Mouse (Mus musculus): Measurements from ENCODE around the gene Thap2. TPM values are rescaled to one million over a fixed set of nuclear protein-coding genes. Genes with fewer than 3 reads are reported as not detected.

Gene Thap2
- total RNA-seq, 2 experiments from 2014 or later = 9.7 to 10.6 TPM

GRCm38 (mm10) chr10:115356106-115356505 is 28.1 kb downstream of the Thap2 start:
- DNase-seq (ENCODE audit: low spot score in 2 of 2) = no peak

DNA sequence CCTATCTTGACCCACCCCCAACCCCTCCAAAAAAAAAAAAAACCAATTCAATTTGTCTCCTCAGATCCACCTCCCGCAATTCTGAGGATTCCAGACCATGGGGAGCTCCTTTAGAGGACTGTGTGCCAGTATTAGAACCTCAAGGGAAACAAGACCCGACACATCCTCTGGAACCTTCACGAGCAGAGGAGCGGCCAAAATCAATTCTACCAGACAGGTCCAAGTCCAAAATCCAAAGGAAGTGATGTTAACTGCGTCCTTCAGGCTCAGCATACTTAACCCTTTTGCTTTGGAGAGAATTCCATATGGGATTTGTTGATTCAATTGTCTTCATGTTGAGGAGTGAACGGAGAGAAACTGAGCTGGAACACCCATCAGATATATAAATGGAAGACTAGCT is 29.2 kb downstream of the Thap2 start:
- DNase-seq (ENCODE audit: low spot score in 2 of 2) = no peak

- no peak for DNase-seq (ENCODE audit: low spot score in 2 of 2)
Measured at GRCm38 (mm10) chr10:115354553-115354952, 29.7 kb downstream of the Thap2 start.

DNA sequence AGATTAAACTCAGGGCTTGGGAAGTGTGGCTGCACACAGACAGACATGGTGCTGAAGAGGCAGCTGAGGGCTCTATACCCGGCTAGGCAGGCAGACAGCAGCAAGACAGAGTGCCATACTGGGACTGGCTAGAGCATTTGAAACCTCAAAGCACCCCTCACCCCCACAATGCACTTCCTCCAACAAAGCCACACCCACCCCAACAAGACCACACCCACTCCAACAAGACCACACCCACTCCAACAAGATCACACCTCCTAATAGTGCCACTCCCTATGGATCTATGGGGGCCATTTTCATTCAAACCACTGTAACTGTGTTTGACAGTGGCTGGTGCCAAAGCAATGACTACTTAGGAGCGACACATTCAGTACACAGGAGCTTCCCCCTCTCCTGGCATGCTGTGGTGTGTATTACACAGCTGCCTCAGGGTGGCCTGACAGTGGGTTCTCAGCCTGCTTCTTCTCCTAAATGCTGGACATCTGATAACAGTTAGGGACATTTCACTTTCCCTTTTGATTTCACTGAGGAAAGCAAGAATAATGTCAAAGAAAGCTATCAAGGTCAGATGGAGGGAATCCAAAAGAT is 33.3 kb downstream of the Thap2 start:
- DNase-seq (ENCODE audit: low spot score in 2 of 2) = no peak

GRCm38 (mm10) chr10:115349509-115349908 is 34.7 kb downstream of the Thap2 start:
- no peak for DNase-seq (ENCODE audit: low spot score in 2 of 2)

- DNase-seq (ENCODE audit: low spot score in 2 of 2) = no peak
Measured at GRCm38 (mm10) chr10:115349029-115349428, 35.2 kb downstream of the Thap2 start.

DNA sequence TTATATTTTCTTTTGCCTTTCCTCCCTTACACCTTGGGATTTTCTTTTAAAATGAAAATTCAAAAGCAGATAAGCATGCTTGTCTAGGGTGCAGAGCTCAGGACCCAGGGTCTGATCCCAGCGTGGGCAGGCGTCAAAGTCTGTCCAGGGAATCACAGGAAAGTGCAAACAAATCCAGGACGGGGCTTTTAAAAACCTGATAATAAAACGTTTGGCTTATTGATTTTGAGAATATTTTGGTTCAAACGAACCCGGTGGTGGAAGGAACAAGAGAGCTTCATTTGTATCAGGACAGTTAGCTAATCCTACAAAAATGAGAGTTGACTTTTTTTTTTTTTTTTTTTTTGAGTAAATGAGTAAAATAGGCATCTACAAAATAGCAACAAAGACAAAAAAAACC is 36.1 kb downstream of the Thap2 start:
- DNase-seq (ENCODE audit: low spot score in 2 of 2) = no peak

DNA sequence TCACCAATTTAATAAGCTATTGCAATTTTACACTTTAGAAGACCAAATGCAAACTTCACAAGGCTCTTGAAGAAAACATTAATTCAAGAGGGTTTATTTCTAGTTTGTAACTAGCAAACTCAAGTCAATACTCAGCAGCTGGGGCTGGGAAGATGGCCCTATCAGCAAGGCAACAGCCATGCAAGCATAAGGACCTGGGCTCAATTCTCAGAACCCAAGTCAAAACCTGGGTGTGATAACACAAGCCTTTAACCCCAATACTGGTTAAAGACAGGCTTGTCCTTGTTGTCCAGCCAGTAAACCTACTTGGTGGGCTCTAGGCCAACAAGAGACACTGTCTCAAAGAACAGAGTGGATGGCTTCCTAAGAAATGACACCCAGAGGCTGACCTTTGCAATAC is 37.8 kb downstream of the Thap2 start:
- DNase-seq (ENCODE audit: low spot score in 2 of 2) = no peak

DNA sequence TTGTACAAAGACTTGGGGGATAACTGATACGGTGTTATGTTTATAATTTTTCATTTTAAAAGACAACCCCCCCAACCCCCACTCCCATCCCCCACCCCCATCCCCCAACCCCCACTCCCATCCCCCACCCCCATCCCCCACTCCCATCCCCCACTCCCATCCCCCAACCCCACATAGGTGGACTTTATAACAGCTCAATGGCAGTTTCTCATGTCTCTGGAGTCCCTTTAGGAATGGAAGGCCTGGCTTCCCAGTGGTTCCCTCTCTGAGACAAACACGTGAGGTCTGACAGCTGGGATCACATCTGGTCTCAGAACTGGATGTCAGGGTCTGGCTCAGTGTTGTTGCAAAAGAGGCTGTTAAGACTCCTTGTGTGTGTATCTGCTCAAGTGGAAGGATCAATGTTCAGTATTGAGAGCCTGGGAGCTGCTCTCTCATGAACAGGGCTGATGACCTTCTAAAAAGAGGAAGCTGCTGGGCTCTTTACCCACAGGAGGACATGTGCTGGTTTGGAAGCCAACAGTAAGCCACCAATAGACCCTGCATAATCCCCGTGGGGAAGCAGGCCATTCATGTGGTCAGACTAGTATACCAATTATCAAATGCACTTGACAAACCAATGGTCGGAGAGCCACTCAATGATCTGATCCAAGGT is 41.3 kb downstream of the Thap2 start:
- no peak for DNase-seq (ENCODE audit: low spot score in 2 of 2)

DNA sequence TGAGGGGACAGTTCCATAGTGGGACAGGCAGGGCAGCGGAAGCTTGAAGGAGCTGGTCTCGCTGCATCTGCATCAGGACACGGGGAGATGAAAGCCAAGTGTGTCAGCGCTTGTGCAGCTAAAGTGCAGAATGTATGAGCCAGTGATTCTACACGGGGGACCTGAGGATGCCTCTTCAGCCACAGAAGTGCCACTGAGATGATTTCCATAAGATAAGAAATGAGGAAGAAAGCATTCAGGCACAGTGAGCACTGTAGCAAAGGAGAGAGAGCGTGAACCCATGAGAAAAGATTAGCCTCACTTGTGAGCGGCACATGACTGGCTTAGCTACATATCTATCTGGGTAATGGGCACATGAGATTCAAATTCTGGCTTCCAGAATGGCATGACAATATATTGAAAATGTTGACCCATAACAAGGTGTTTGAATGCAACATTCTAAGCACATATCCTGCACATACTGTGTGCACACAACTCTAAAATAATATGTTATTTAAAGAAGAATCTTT is 44.4 kb downstream of the Thap2 start:
- DNase-seq (ENCODE audit: low spot score in 2 of 2) = no peak

DNA sequence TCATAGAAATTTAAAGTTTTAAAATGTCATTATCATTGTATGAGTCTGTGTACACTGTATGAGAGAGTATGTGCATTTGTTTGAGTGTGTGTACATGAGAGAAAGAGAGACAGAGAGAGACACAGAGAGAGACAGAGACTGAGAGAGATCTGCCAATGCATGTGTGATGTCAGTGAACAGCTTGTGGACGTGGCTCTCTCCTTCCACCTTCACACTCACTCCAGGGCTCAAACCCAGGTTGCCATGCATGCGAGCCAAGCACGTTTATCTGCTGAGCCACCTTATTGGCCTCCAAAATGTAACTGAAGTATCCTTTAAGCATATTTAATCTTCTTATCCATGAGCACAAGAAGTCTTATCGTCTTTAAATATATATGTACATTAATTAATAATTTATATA is 47.3 kb downstream of the Thap2 start:
- no peak for DNase-seq (ENCODE audit: low spot score in 2 of 2)

GRCm38 (mm10) chr10:115333528-115333927 is 50.7 kb downstream of the Thap2 start:
- no peak for DNase-seq (ENCODE audit: low spot score in 2 of 2)

GRCm38 (mm10) chr10:115332997-115333396 is 51.2 kb downstream of the Thap2 start:
- DNase-seq (ENCODE audit: low spot score in 2 of 2) = no peak

- no peak for DNase-seq (ENCODE audit: low spot score in 2 of 2)
Measured at GRCm38 (mm10) chr10:115332420-115332952, 51.8 kb downstream of the Thap2 start.

GRCm38 (mm10) chr10:115329010-115329530 is 55.2 kb downstream of the Thap2 start:
- DNase-seq (ENCODE audit: low spot score in 2 of 2) = no peak

DNA sequence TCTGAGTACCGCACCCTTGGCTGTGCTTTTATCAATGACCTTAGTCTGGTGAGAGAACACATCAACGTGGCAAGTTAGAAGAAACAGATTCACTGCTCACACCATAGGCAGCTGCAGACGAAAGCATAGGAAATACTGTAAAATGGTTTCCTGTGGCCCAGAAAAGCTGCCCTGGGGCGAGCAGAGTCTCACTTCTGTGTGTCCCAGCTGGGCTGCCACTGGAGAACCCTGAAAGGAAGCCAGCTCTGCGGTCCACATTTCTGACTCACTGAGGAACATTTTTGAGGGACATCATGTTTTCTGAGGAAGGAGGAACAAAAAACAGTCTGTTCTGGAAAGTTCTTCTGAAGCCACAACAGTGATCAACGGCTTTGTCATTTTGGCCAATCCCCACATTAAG is 55.7 kb downstream of the Thap2 start:
- DNase-seq (ENCODE audit: low spot score in 2 of 2) = no peak

DNA sequence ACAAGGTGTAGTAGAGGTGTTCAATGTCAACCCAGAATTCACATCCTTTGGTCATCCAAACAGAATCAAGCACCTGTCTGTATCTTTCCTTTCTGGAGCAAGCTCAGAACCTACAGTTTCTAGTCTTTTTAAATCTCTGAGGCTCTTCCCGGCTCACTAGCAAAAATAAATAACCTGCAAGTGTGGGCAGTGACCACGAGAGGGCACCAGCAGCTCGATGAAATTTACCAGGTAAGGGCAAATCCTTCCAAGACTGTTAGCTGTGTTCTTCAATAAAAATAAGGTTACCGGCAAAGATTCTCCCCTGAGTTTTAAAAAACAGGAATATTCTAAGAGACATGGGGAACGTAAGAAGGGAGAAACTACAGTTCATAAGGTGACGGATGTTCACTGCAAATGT is 60.9 kb downstream of the Thap2 start:
- peak; percentile 24 to 48 for DNase-seq (ENCODE audit: low spot score in 2 of 2)

GRCm38 (mm10) chr10:115321317-115322035 is 62.8 kb downstream of the Thap2 start:
- no peak for DNase-seq (ENCODE audit: low spot score in 2 of 2)
